Comparison of ENCODE assay signal across 8 mouse cellular contexts in genomic region chr6:28980750-28981584, GRCm38 (mm10).
DNase-seq lines count a peak whose midpoint lies in the region; ATAC-seq and TF ChIP-seq lines count a peak whose summit lies in the region.

No protein-coding gene starts in this region.

- under 1% methylated on average over 56 of the region's 56 CpGs for WGBS in forebrain, embryonic 13.5 days
- WGBS in intestine, embryonic 16.5 days = under 1% methylated on average over 56 of the region's 56 CpGs
- under 1% methylated on average over 50 of the region's 56 CpGs for WGBS in midbrain, postnatal 0 days

- H3K4me3 ChIP-seq in ES-E14 (ENCODE audit: insufficient read depth in 1 of 2, low read depth in 1 of 2, low read length in 2 of 2, poor library complexity in 1 of 2, severe bottlenecking in 1 of 2) = peak overlapping the region; percentile 58 to 87
- H3K4me3 ChIP-seq in forebrain, embryonic 13.5 days = peak overlapping the region; percentile 56
- peak overlapping the region; percentile 52 for H3K4me3 ChIP-seq in intestine, embryonic 16.5 days (ENCODE audit: low read length)
- H3K4me3 ChIP-seq in midbrain, postnatal 0 days (ENCODE audit: low read depth, low read length) = peak overlapping the region; percentile 54

- H3K27ac ChIP-seq in ES-E14 (ENCODE audit: insufficient read depth, low read depth, low read length, poor library complexity, severe bottlenecking) = no peak overlapping the region
- H3K27ac ChIP-seq in forebrain, embryonic 13.5 days = peak overlapping the region; percentile 65
- H3K27ac ChIP-seq in intestine, embryonic 16.5 days (ENCODE audit: low read length) = no peak overlapping the region
- H3K27ac ChIP-seq in midbrain, postnatal 0 days (ENCODE audit: low read depth, low read length) = 0 out of 2 replicates have a peak overlapping the region, but pooled peaks have one; percentile 26

- 0 out of 2 replicates have a peak overlapping the region, but pooled peaks have one; percentile 38 for H3K9ac ChIP-seq in ES-E14 (ENCODE audit: insufficient read depth, low read depth, low read length, poor library complexity, severe bottlenecking)
- H3K9ac ChIP-seq in forebrain, embryonic 13.5 days = peak overlapping the region; percentile 75
- peak overlapping the region; percentile 45; the same call in 1 of the 2 replicates for H3K9ac ChIP-seq in intestine, embryonic 16.5 days (ENCODE audit: low read depth, low read length)
- H3K9ac ChIP-seq in midbrain, postnatal 0 days (replicated peaks; ENCODE audit: low read length, poor library complexity, severe bottlenecking) = peak overlapping the region; percentile 74

- no peaks in the 10 kb centered on the region for H3K9me3 ChIP-seq in ES-E14 (ENCODE audit: control insufficient read depth, insufficient read depth, low read depth, low read length)
- no peaks in the 10 kb centered on the region for H3K9me3 ChIP-seq in forebrain, embryonic 13.5 days (replicated peaks)
- H3K9me3 ChIP-seq in intestine, embryonic 16.5 days (ENCODE audit: control insufficient read depth, low read length) = no peaks in the 10 kb centered on the region
- H3K9me3 ChIP-seq in midbrain, postnatal 0 days (ENCODE audit: low read length) = no peaks in the 10 kb centered on the region

- TF ChIP-seq CTCF in midbrain, postnatal 0 days (IDR thresholded peaks at IDR 0.05) = peak; percentile 20; the same call in 1 of the 2 replicates

- H3K27me3 ChIP-seq in forebrain, embryonic 13.5 days = peaks cover 33% of the 10 kb centered on the region
- peaks cover 20% of the 10 kb centered on the region; the same call in 1 of the 2 replicates for H3K27me3 ChIP-seq in intestine, embryonic 16.5 days (replicated peaks; ENCODE audit: control insufficient read depth, insufficient read depth, low read length)
- H3K27me3 ChIP-seq in midbrain, postnatal 0 days (ENCODE audit: insufficient read depth, low read length) = no peaks in the 10 kb centered on the region; the same call in 1 of the 2 replicates

- peak; percentile 86 for ATAC-seq in forebrain, embryonic 13.5 days
- peak; percentile 81 for ATAC-seq in intestine, embryonic 16.5 days
- peak; percentile 85 for ATAC-seq in midbrain, postnatal 0 days (ENCODE audit: low FRiP score)

- DNase-seq in ES-E14 (ENCODE audit: low read depth, low spot score) = no peak
- peak; percentile 66 for DNase-seq in brain, embryonic 18.5 days (ENCODE audit: low read depth, low spot score)
- DNase-seq in left cerebral cortex, postnatal 14 days (ENCODE audit: low spot score in 2 of 2) = peak; percentile 78 to 85
- DNase-seq in midbrain, postnatal 0 days (ENCODE audit: low spot score) = peak; percentile 88
- no peak for DNase-seq in thymus, postnatal 14 days
- no peak for DNase-seq in thymus, postnatal 25 days

- intact Hi-C loops in left cerebral cortex, postnatal 14 days (cut with DNase I) = no loop called here

- in situ Hi-C loops in ES-E14 (cut with MboI; ENCODE audit: low sequenced_read_pairs in 2 of 2, unreplicated experiment in 2 of 2) = no loop called here

- peaks cover 2 to 12% of the 10 kb centered on the region in 2 experiments; a peak in 2 of 4 replicates for H3K4me1 ChIP-seq in ES-E14 (ENCODE audit: control insufficient read depth in 2 of 2, insufficient read depth in 2 of 2, low read length in 2 of 2, poor library complexity in 1 of 2)
- H3K4me1 ChIP-seq in forebrain, embryonic 13.5 days = peaks cover 16% of the 10 kb centered on the region
- peaks cover 9% of the 10 kb centered on the region for H3K4me1 ChIP-seq in intestine, embryonic 16.5 days (ENCODE audit: control insufficient read depth, insufficient read depth, low read length)
- peaks cover 9% of the 10 kb centered on the region; the same call in 1 of the 2 replicates for H3K4me1 ChIP-seq in midbrain, postnatal 0 days (ENCODE audit: insufficient read depth, low read length)

- H3K36me3 ChIP-seq in ES-E14 (ENCODE audit: control insufficient read depth, insufficient read depth, low read length, poor library complexity, severe bottlenecking) = no peaks in the 10 kb centered on the region
- no peaks in the 10 kb centered on the region for H3K36me3 ChIP-seq in forebrain, embryonic 13.5 days (ENCODE audit: poor library complexity, severe bottlenecking)
- H3K36me3 ChIP-seq in intestine, embryonic 16.5 days (ENCODE audit: control insufficient read depth, insufficient read depth, low read length) = no peaks in the 10 kb centered on the region
- no peaks in the 10 kb centered on the region for H3K36me3 ChIP-seq in midbrain, postnatal 0 days (ENCODE audit: insufficient read depth, low read length)

- peak overlapping the region; percentile 83 for H3K4me2 ChIP-seq in forebrain, embryonic 13.5 days
- H3K4me2 ChIP-seq in intestine, embryonic 16.5 days (ENCODE audit: low read depth, low read length) = peak overlapping the region; percentile 87
- peak overlapping the region; percentile 95 for H3K4me2 ChIP-seq in midbrain, postnatal 0 days (ENCODE audit: low read depth, low read length, poor library complexity, severe bottlenecking)

TF ChIP-seq in ES-E14, 5 proteins besides CTCF, POLR2A, EP300 and RAD21:
- no peak for TF ChIP-seq ZNF384 (IDR thresholded peaks at IDR 0.05; ENCODE audit: low read depth, low read length)
- TF ChIP-seq ZC3H11A (IDR thresholded peaks at IDR 0.05; ENCODE audit: borderline replicate concordance, low read depth, low read length) = no peak
- no peak for TF ChIP-seq CHD2 (IDR thresholded peaks at IDR 0.05; ENCODE audit: low read depth, low read length)
- TF ChIP-seq MAFK (IDR thresholded peaks at IDR 0.05; ENCODE audit: insufficient read depth, low read depth, low read length) = no peak
- no peak for TF ChIP-seq HCFC1 (IDR thresholded peaks at IDR 0.05; ENCODE audit: borderline replicate concordance, insufficient read depth, low read length)

Comparison
In these comparisons a context has a peak if more than half of its experiments do, and no peak if none do; other contexts are left out.
1. DNase-seq: peak in brain, embryonic 18.5 days (single experiment), left cerebral cortex, postnatal 14 days (2 of 2) and midbrain, postnatal 0 days (single experiment); none in ES-E14 (single experiment), thymus, postnatal 14 days (single experiment) and thymus, postnatal 25 days (single experiment).
2. H3K27ac ChIP-seq: peak in forebrain, embryonic 13.5 days (single experiment) and midbrain, postnatal 0 days (single experiment); none in ES-E14 (single experiment) and intestine, embryonic 16.5 days (single experiment).
3. Peak in every context shown above with its lines, with median percentiles within 50 percentile points of each other: H3K4me3 ChIP-seq, H3K9ac ChIP-seq, ATAC-seq and H3K4me2 ChIP-seq.